10 mouse cellular contexts compared by ENCODE assay signal in genomic region chr13:43582961-43583360, GRCm38 (mm10). TPM values are rescaled to one million over a fixed set of nuclear protein-coding genes. Genes with fewer than 3 reads are reported as not detected.
DNase-seq lines count a peak whose midpoint lies in the region; ATAC-seq lines count a peak whose summit lies in the region.
"Had no signal": no experiment of that assay in that cellular context is flagged by ENCODE, and none has a peak within 500 bp of the region (broad histone marks: within the 10 kb centered on the region; RNA-seq: fewer than 3 reads in every experiment).

No protein-coding gene starts in this region.

- H3K9me3 ChIP-seq in heart, embryonic 11.5 days (replicated peaks; ENCODE audit: control insufficient read depth, low read length), result no peaks in the 10 kb centered on the region
- no peaks in the 10 kb centered on the region for H3K9me3 ChIP-seq in forebrain, embryonic 14.5 days (replicated peaks; ENCODE audit: control insufficient read depth, low read length)
- H3K9me3 ChIP-seq in midbrain, embryonic 10.5 days (replicated peaks), result no peaks in the 10 kb centered on the region

- H3K27ac ChIP-seq in heart, embryonic 11.5 days (ENCODE audit: low read depth, low read length), result no peak overlapping the region
- no peak overlapping the region for H3K27ac ChIP-seq in forebrain, embryonic 14.5 days (ENCODE audit: low read depth, low read length)
- 0 out of 2 replicates have a peak overlapping the region, but pooled peaks have one; percentile 10 for H3K27ac ChIP-seq in midbrain, embryonic 10.5 days (replicated peaks)

- peak overlapping the region; percentile 30 for H3K4me2 ChIP-seq in heart, embryonic 11.5 days
- H3K4me2 ChIP-seq in forebrain, embryonic 14.5 days (ENCODE audit: low read length), result peak overlapping the region; percentile 1; the same call in 1 of the 2 replicates

- H3K4me1 ChIP-seq in heart, embryonic 11.5 days (ENCODE audit: control insufficient read depth, insufficient read depth, low read length), result no peaks in the 10 kb centered on the region
- no peaks in the 10 kb centered on the region; the same call in 1 of the 2 replicates for H3K4me1 ChIP-seq in forebrain, embryonic 14.5 days (ENCODE audit: control insufficient read depth, insufficient read depth, low read length)
- peaks cover 10% of the 10 kb centered on the region for H3K4me1 ChIP-seq in midbrain, embryonic 10.5 days

- no peak for ATAC-seq in heart, embryonic 11.5 days (replicated peaks; ENCODE audit: insufficient number of reproducible peaks, low FRiP score, low TSS enrichment)
- peak; percentile 58; the same call in 1 of the 2 replicates for ATAC-seq in forebrain, embryonic 14.5 days
- no peak for ATAC-seq in activated CD4-positive, CD25-positive, alpha-beta regulatory T cell, adult 4 months

- H3K9ac ChIP-seq in heart, embryonic 11.5 days (ENCODE audit: low read depth, low read length), result no peak overlapping the region
- no peak overlapping the region for H3K9ac ChIP-seq in forebrain, embryonic 14.5 days (ENCODE audit: low read length)

- WGBS in heart, embryonic 11.5 days (ENCODE audit: insufficient replicate concordance), result 31% methylated on average over 16 of the region's 16 CpGs
- WGBS in forebrain, embryonic 14.5 days, result 28% methylated on average over 16 of the region's 16 CpGs
- 38% methylated on average over 16 of the region's 16 CpGs for WGBS in midbrain, embryonic 10.5 days

- no peaks in the 10 kb centered on the region for H3K36me3 ChIP-seq in heart, embryonic 11.5 days (ENCODE audit: control insufficient read depth, insufficient read depth, low read length)
- no peaks in the 10 kb centered on the region for H3K36me3 ChIP-seq in forebrain, embryonic 14.5 days (ENCODE audit: control insufficient read depth, insufficient read depth, low read length)
- H3K36me3 ChIP-seq in midbrain, embryonic 10.5 days, result no peaks in the 10 kb centered on the region

- no peaks in the 10 kb centered on the region for H3K27me3 ChIP-seq in heart, embryonic 11.5 days (ENCODE audit: control insufficient read depth, insufficient read depth, low read length)
- H3K27me3 ChIP-seq in forebrain, embryonic 14.5 days (replicated peaks; ENCODE audit: control insufficient read depth, insufficient read depth, low read length), result no peaks in the 10 kb centered on the region
- no peaks in the 10 kb centered on the region for H3K27me3 ChIP-seq in midbrain, embryonic 10.5 days (ENCODE audit: low read depth, poor library complexity, severe bottlenecking)

- H3K4me3 ChIP-seq in heart, embryonic 11.5 days (ENCODE audit: low read depth, low read length), result 0 out of 2 replicates have a peak overlapping the region, but pooled peaks have one; percentile 10
- H3K4me3 ChIP-seq in forebrain, embryonic 14.5 days (ENCODE audit: low read depth, low read length), result no peak overlapping the region
- H3K4me3 ChIP-seq in midbrain, embryonic 10.5 days, result peak overlapping the region; percentile 32; the same call in 1 of the 2 replicates

- no peak for DNase-seq in heart, adult 18-20 months
- peak; percentile 75 for DNase-seq in ES-CJ7 (ENCODE audit: low read depth, low spot score)
- DNase-seq in forebrain, embryonic 14.5 days (ENCODE audit: low spot score), result no peak
- no peak for DNase-seq in midbrain, embryonic 10.5 days (ENCODE audit: low spot score)
- DNase-seq in right cerebral cortex, postnatal 4 days, result no peak
- DNase-seq in left cerebral cortex, adult 9 months (ENCODE audit: low spot score in 2 of 2), result no peak
- DNase-seq: B cell, adult 2 months; layer of hippocampus, adult 9-11 months had no signal

RNA-seq across cellular contexts. Expression of gene Mcur1, which starts 23.0 kb away (rescaled TPM):
- polyA plus RNA-seq in heart, embryonic 11.5 days (2014; fragmentation: Nextera tagmentation; extraction: Ambion mirVana), result 14.5 and 19.0 TPM in 2 replicates
- total RNA-seq in heart, adult 18-20 months (2021), result 10 to 100 TPM; 49.3 to 52.2 TPM
- 7.2 and 7.6 TPM in 2 replicates for polyA plus RNA-seq in forebrain, embryonic 14.5 days (2014; fragmentation: Nextera tagmentation; extraction: Ambion mirVana)
- 8.1 and 10.4 TPM in 2 replicates for polyA plus RNA-seq in midbrain, embryonic 10.5 days (2016; fragmentation: Nextera tagmentation; extraction: Ambion mirVana)
- 10 to 100 TPM; 11.0 to 11.2 TPM for polyA plus RNA-seq in activated CD4-positive, CD25-positive, alpha-beta regulatory T cell, adult 4 months (2017; shearing (Covaris generic))

RNA-seq across cellular contexts. Expression of gene Rnf182, which starts 32.5 kb away (rescaled TPM):
- polyA plus RNA-seq in heart, embryonic 11.5 days (2014; fragmentation: Nextera tagmentation; extraction: Ambion mirVana), result 0.55 and 4.3 TPM in 2 replicates
- total RNA-seq in heart, adult 18-20 months (2021), result not detected
- 35.0 and 46.6 TPM in 2 replicates for polyA plus RNA-seq in forebrain, embryonic 14.5 days (2014; fragmentation: Nextera tagmentation; extraction: Ambion mirVana)
- polyA plus RNA-seq in midbrain, embryonic 10.5 days (2016; fragmentation: Nextera tagmentation; extraction: Ambion mirVana), result 6.9 and 7.7 TPM in 2 replicates
- under 1 TPM in 1 of 2 experiments, not detected in 1; 0.86 TPM for polyA plus RNA-seq in activated CD4-positive, CD25-positive, alpha-beta regulatory T cell, adult 4 months (2017; shearing (Covaris generic))
